Mouse (Mus musculus): ENCODE data around the gene Olfr1222. TPM values are rescaled to one million over a fixed set of nuclear protein-coding genes. Genes with fewer than 3 reads are reported as not detected.

Gene Olfr1222
- polyA plus RNA-seq, 1 experiment: not detected

GRCm38 (mm10) chr2:89083413-89083812 lies 49.4 kb downstream of the Olfr1222 start, which contains the start of gene Olfr1219:
Olfr1219 (minus strand) TSS chr2:89083513.
- 34% methylated on average over 1 of the region's 1 CpGs for WGBS
- Histone ChIP-seq H3K27ac (ENCODE audit: control insufficient read depth, insufficient read depth, low read depth, low read length, poor library complexity) (no peak within 1 kb of the TSS), H3K4me3 (replicated peaks; ENCODE audit: control insufficient read depth, low read depth, low read length) (no peak within 1 kb of the TSS), H3K4me1 (ENCODE audit: control insufficient read depth, insufficient read depth, low read length) (no peaks in the 10 kb centered on the region)
- TF ChIP-seq CTCF (IDR thresholded peaks at IDR 0.05; ENCODE audit: control insufficient read depth, insufficient read depth, low read length): no peak
- TF ChIP-seq POLR2A (IDR thresholded peaks at IDR 0.05; ENCODE audit: borderline replicate concordance, control insufficient read depth, low read depth, low read length): no peak

- Histone ChIP-seq H3K4me1 (ENCODE audit: control insufficient read depth, insufficient read depth, low read length) (no peaks in the 10 kb centered on the region), H3K27ac (ENCODE audit: control insufficient read depth, insufficient read depth, low read depth, low read length, poor library complexity) (no peak overlapping the region)
- TF ChIP-seq CTCF (IDR thresholded peaks at IDR 0.05; ENCODE audit: control insufficient read depth, insufficient read depth, low read length): no peak
- TF ChIP-seq POLR2A (IDR thresholded peaks at IDR 0.05; ENCODE audit: borderline replicate concordance, control insufficient read depth, low read depth, low read length): no peak
Measured at GRCm38 (mm10) chr2:89081487-89081886, 51.4 kb downstream of the Olfr1222 start.

More at GRCm38 (mm10) chr2:89081487-89081886, 51.4 kb downstream of the Olfr1222 start:
- no peak overlapping the region for H3K4me3 ChIP-seq (replicated peaks; ENCODE audit: control insufficient read depth, low read depth, low read length)

Other genes with a start within 250 kb of the Olfr1222 start
- gene Olfr1208, start 230.7 kb downstream of the Olfr1222 start, polyA plus RNA-seq (2011; ENCODE audit: insufficient read depth, insufficient read length, low replicate concordance, missing spikeins): not detected in 2 replicates
- not detected in 2 replicates for gene Olfr1209, start 217.9 kb downstream of the Olfr1222 start, polyA plus RNA-seq (2011; ENCODE audit: insufficient read depth, insufficient read length, low replicate concordance, missing spikeins)
- not detected in 2 replicates for gene Olfr1211, start 194.9 kb downstream of the Olfr1222 start, polyA plus RNA-seq (2011; ENCODE audit: insufficient read depth, insufficient read length, low replicate concordance, missing spikeins)
- gene Olfr1212, start 179.1 kb downstream of the Olfr1222 start, polyA plus RNA-seq (2011; ENCODE audit: insufficient read depth, insufficient read length, low replicate concordance, missing spikeins): not detected in 2 replicates
- gene Gm13762, start 152.8 kb downstream of the Olfr1222 start, polyA plus RNA-seq (2011; ENCODE audit: insufficient read depth, insufficient read length, low replicate concordance, missing spikeins): not detected in 2 replicates
- gene Olfr1214, start 140.4 kb downstream of the Olfr1222 start, polyA plus RNA-seq (2011; ENCODE audit: insufficient read depth, insufficient read length, low replicate concordance, missing spikeins): not detected in 2 replicates
- not detected in 2 replicates for gene Olfr1215, start 126.1 kb downstream of the Olfr1222 start, polyA plus RNA-seq (2011; ENCODE audit: insufficient read depth, insufficient read length, low replicate concordance, missing spikeins)
- gene Olfr1216, start 114.7 kb downstream of the Olfr1222 start, polyA plus RNA-seq (2011; ENCODE audit: insufficient read depth, insufficient read length, low replicate concordance, missing spikeins): not detected in 2 replicates
- not detected in 2 replicates for gene Olfr1217, start 101.0 kb downstream of the Olfr1222 start, polyA plus RNA-seq (2011; ENCODE audit: insufficient read depth, insufficient read length, low replicate concordance, missing spikeins)
- gene Olfr1218, start 71.9 kb downstream of the Olfr1222 start, polyA plus RNA-seq (2011; ENCODE audit: insufficient read depth, insufficient read length, low replicate concordance, missing spikeins): not detected in 2 replicates
- gene Olfr1219, start 49.5 kb downstream of the Olfr1222 start, polyA plus RNA-seq (2011; ENCODE audit: insufficient read depth, insufficient read length, low replicate concordance, missing spikeins): 0.27 TPM in 1 of 2 replicates, not detected in the other
- gene Olfr1220, start 26.2 kb downstream of the Olfr1222 start, polyA plus RNA-seq (2011; ENCODE audit: insufficient read depth, insufficient read length, low replicate concordance, missing spikeins): not detected in 2 replicates
- gene Olfr1221, start 15.8 kb downstream of the Olfr1222 start, polyA plus RNA-seq (2011; ENCODE audit: insufficient read depth, insufficient read length, low replicate concordance, missing spikeins): not detected in 2 replicates
- gene Olfr1223, start 18.5 kb upstream of the Olfr1222 start, polyA plus RNA-seq (2011; ENCODE audit: insufficient read depth, insufficient read length, low replicate concordance, missing spikeins): not detected in 2 replicates
- not detected in 2 replicates for gene Olfr1224-ps1, start 31.0 kb upstream of the Olfr1222 start, polyA plus RNA-seq (2011; ENCODE audit: insufficient read depth, insufficient read length, low replicate concordance, missing spikeins)
- not detected in 2 replicates for gene Olfr1225, start 41.6 kb upstream of the Olfr1222 start, polyA plus RNA-seq (2011; ENCODE audit: insufficient read depth, insufficient read length, low replicate concordance, missing spikeins)
- gene Olfr1226, start 67.0 kb upstream of the Olfr1222 start, polyA plus RNA-seq (2011; ENCODE audit: insufficient read depth, insufficient read length, low replicate concordance, missing spikeins): not detected in 2 replicates
- gene Olfr1228, start 121.0 kb upstream of the Olfr1222 start, polyA plus RNA-seq (2011; ENCODE audit: insufficient read depth, insufficient read length, low replicate concordance, missing spikeins): not detected in 2 replicates
- not detected in 2 replicates for gene Olfr1229, start 155.0 kb upstream of the Olfr1222 start, polyA plus RNA-seq (2011; ENCODE audit: insufficient read depth, insufficient read length, low replicate concordance, missing spikeins)
- gene Olfr1230, start 164.2 kb upstream of the Olfr1222 start, polyA plus RNA-seq (2011; ENCODE audit: insufficient read depth, insufficient read length, low replicate concordance, missing spikeins): not detected in 2 replicates
- 0.25 TPM in 1 of 2 replicates, not detected in the other for gene Olfr1231, start 174.0 kb upstream of the Olfr1222 start, polyA plus RNA-seq (2011; ENCODE audit: insufficient read depth, insufficient read length, low replicate concordance, missing spikeins)
- gene Olfr1232, start 196.6 kb upstream of the Olfr1222 start, polyA plus RNA-seq (2011; ENCODE audit: insufficient read depth, insufficient read length, low replicate concordance, missing spikeins): not detected in 2 replicates
- gene Olfr1233, start 209.3 kb upstream of the Olfr1222 start, polyA plus RNA-seq (2011; ENCODE audit: insufficient read depth, insufficient read length, low replicate concordance, missing spikeins): not detected in 2 replicates
- gene Olfr1234, start 231.8 kb upstream of the Olfr1222 start, polyA plus RNA-seq (2011; ENCODE audit: insufficient read depth, insufficient read length, low replicate concordance, missing spikeins): not detected in 2 replicates